Mouse (Mus musculus) liver (tissue): ENCODE results near the gene Aaed1.
A peak's percentile ranks its signal among the peaks of the same experiment; 100 is the strongest.

Experiments
- DNase-seq: peaks from one replicate; pipeline ENCODE4 v3.0.0-alpha.2; 2020; ENCODE audit warnings: mixed read lengths

Aaed1 gene

GRCm38 (mm10) chr13:64312024-64312915, at the start of gene Aaed1:
Gene Aaed1 (minus strand): TSS chr13:64312710.
- peak; percentile 98 for DNase-seq

- DNase-seq = no peak
Measured at GRCm38 (mm10) chr13:64362139-64362538, 49.6 kb upstream of the Aaed1 start.

GRCm38 (mm10) chr13:64361020-64361419, 48.5 kb upstream of the Aaed1 start:
- no peak for DNase-seq

- no peak for DNase-seq
Measured at GRCm38 (mm10) chr13:64359702-64360101, 47.2 kb upstream of the Aaed1 start.

GRCm38 (mm10) chr13:64358476-64358875, 46.0 kb upstream of the Aaed1 start:
- DNase-seq = no peak

- DNase-seq = peak; percentile 9
Measured at GRCm38 (mm10) chr13:64357389-64357788, 44.9 kb upstream of the Aaed1 start.

- DNase-seq = no peak
Measured at GRCm38 (mm10) chr13:64349474-64349873, 37.0 kb upstream of the Aaed1 start.

- peak; percentile 24 for DNase-seq
Measured at GRCm38 (mm10) chr13:64344082-64344501, 31.6 kb upstream of the Aaed1 start.

- DNase-seq = peak; percentile 9
Measured at GRCm38 (mm10) chr13:64343598-64343997, 31.1 kb upstream of the Aaed1 start.

GRCm38 (mm10) chr13:64335546-64336132, 23.1 kb upstream of the Aaed1 start:
- no peak for DNase-seq

GRCm38 (mm10) chr13:64333102-64333501, 20.6 kb upstream of the Aaed1 start:
- no peak for DNase-seq

- DNase-seq = no peak
Measured at GRCm38 (mm10) chr13:64332321-64332720, 19.8 kb upstream of the Aaed1 start.

GRCm38 (mm10) chr13:64322561-64323281, 10.2 kb upstream of the Aaed1 start:
- DNase-seq = no peak

GRCm38 (mm10) chr13:64320334-64320733, 7.8 kb upstream of the Aaed1 start:
- DNase-seq = no peak

GRCm38 (mm10) chr13:64319782-64320181, 7.3 kb upstream of the Aaed1 start:
- no peak for DNase-seq

- no peak for DNase-seq
Measured at GRCm38 (mm10) chr13:64318355-64318754, 5.8 kb upstream of the Aaed1 start.

GRCm38 (mm10) chr13:64315483-64316050, 3.1 kb upstream of the Aaed1 start:
- DNase-seq = no peak

- no peak for DNase-seq
Measured at GRCm38 (mm10) chr13:64314041-64314440, 1.5 kb upstream of the Aaed1 start.

- no peak for DNase-seq
Measured at GRCm38 (mm10) chr13:64312916-64313289, 393 bp upstream of the Aaed1 start.

GRCm38 (mm10) chr13:64311266-64311665, 1.2 kb downstream of the Aaed1 start:
- DNase-seq = no peak

- no peak for DNase-seq
Measured at GRCm38 (mm10) chr13:64310585-64310984, 1.9 kb downstream of the Aaed1 start.

- peak; percentile 13 for DNase-seq
Measured at GRCm38 (mm10) chr13:64309842-64310241, 2.7 kb downstream of the Aaed1 start.

GRCm38 (mm10) chr13:64309036-64309435, 3.5 kb downstream of the Aaed1 start:
- no peak for DNase-seq
